Mouse (Mus musculus): ENCODE results near the gene Psme1.
A peak's percentile ranks its signal among the peaks of the same experiment; 100 is the strongest.

- TF ChIP-seq CTCF (IDR thresholded peaks at IDR 0.05; ENCODE audit: low read depth, low read length) (peak; percentile 56), POLR2A (IDR thresholded peaks at IDR 0.05; ENCODE audit: borderline replicate concordance, low read depth, low read length) (no peak)
Measured at GRCm38 (mm10) chr14:55581981-55582681, 4.2 kb downstream of the Psme1 start.

Measured in bone marrow macrophage, adult 2 months (primary cell).